Mouse (Mus musculus) adrenal gland, adult (tissue): ENCODE measurements at regions not wholly inside any gene's neighbourhood (a gene's known extent, or its start where the extent isn't known, plus 50 kb on each side); places are given as distances from the start of the nearest gene placed in this dataset.

Experiments
- DNase-seq, 2 experiments: peaks; one replicate each; pipeline ENCODE4 v3.0.0; 2022 to 2023; ENCODE audit warnings: low spot score in 1 of 2; ENCODE audit not compliant: inconsistent age in 2 of 2

GRCm38 (mm10) chr5:119739386-119739785 lies 68.9 kb downstream of the Tbx3 start:
- DNase-seq = no peak

- peak; percentile 36 to 77 for DNase-seq
Observed at GRCm38 (mm10) chr5:119741116-119741515, 70.6 kb downstream of the Tbx3 start.

GRCm38 (mm10) chr5:119743733-119744132 lies 73.3 kb downstream of the Tbx3 start:
- DNase-seq = no peak

GRCm38 (mm10) chr5:119747038-119747437 lies 76.6 kb downstream of the Tbx3 start:
- no peak for DNase-seq

- peak in 1 of 2 experiments; percentile 27 for DNase-seq
Observed at GRCm38 (mm10) chr5:119748667-119749066, 78.2 kb downstream of the Tbx3 start.

GRCm38 (mm10) chr5:119749153-119749552 lies 78.7 kb downstream of the Tbx3 start:
- DNase-seq = peak in 1 of 2 experiments; percentile 25

GRCm38 (mm10) chr5:119755782-119756181 lies 76.7 kb upstream of the Tbx5 start:
- no peak for DNase-seq

GRCm38 (mm10) chr5:119758880-119759279 lies 73.6 kb upstream of the Tbx5 start:
- DNase-seq = no peak

GRCm38 (mm10) chr5:119762102-119762501 lies 70.4 kb upstream of the Tbx5 start:
- DNase-seq = no peak

GRCm38 (mm10) chr5:119763337-119763736 lies 69.1 kb upstream of the Tbx5 start:
- no peak for DNase-seq

GRCm38 (mm10) chr5:119766372-119766771 lies 66.1 kb upstream of the Tbx5 start:
- DNase-seq = no peak

- no peak for DNase-seq
Observed at GRCm38 (mm10) chr5:119770951-119771350, 61.5 kb upstream of the Tbx5 start.

GRCm38 (mm10) chr5:119776106-119776887 lies 56.2 kb upstream of the Tbx5 start:
- DNase-seq = peak; percentile 57 to 67

- DNase-seq = peak in 1 of 2 experiments; percentile 63
Observed at GRCm38 (mm10) chr5:119777836-119778235, 54.6 kb upstream of the Tbx5 start.

GRCm38 (mm10) chr5:119781375-119781774 lies 51.1 kb upstream of the Tbx5 start:
- no peak for DNase-seq
